Mouse (Mus musculus) granulocyte monocyte progenitor cell, adult 5-6 weeks (primary cell): ENCODE measurements around the gene Trim14. TPM values are rescaled to one million over a fixed set of nuclear protein-coding genes. Genes with fewer than 3 reads are reported as not detected.

Source experiments
- ATAC-seq: replicated peaks from 2 replicates; pipeline ENCODE4 v1.8.0; 2016; ENCODE audit warnings: mild to moderate bottlenecking, moderate TSS enrichment, inconsistent platforms; ENCODE audit not compliant: poor library complexity, severe bottlenecking
- total RNA-seq, 2 experiments: library from RNA; stranded (forward) in 1 of 2; stranded (reverse) in 1 of 2; fragments of 200-712, 200-1000 nt in 1 of 2; fragments of >200 nt in 1 of 2; fragmentation: Nextera tagmentation in 1 of 2; gene quantifications; 2 replicates each; pipeline ENCODE4 v1.2.3; 2014 to 2017

Gene Trim14
- total RNA-seq, 2 experiments from 2014 or later, result 16.3 to 21.1 TPM

DNA sequence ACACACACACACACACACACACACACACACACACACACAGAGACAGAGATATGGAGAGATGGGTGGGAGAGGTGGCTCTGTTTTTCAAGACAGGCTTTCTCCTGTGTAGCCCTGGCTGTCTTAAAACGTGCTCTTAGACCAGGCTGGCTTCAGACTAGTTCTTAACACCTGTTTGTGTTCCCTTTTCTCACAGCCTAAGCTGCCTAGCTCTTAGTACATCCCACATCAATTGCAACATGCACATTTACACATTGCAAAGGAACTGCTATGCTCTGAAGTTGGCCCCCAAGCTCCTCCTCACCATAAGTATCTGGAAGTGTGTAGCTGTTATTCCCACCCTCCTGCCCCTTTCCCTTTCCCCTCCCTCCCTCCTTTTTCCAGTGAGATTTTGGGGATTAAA, 88.5 kb downstream of the Trim14 start:
- ATAC-seq, result peak; percentile 41

DNA sequence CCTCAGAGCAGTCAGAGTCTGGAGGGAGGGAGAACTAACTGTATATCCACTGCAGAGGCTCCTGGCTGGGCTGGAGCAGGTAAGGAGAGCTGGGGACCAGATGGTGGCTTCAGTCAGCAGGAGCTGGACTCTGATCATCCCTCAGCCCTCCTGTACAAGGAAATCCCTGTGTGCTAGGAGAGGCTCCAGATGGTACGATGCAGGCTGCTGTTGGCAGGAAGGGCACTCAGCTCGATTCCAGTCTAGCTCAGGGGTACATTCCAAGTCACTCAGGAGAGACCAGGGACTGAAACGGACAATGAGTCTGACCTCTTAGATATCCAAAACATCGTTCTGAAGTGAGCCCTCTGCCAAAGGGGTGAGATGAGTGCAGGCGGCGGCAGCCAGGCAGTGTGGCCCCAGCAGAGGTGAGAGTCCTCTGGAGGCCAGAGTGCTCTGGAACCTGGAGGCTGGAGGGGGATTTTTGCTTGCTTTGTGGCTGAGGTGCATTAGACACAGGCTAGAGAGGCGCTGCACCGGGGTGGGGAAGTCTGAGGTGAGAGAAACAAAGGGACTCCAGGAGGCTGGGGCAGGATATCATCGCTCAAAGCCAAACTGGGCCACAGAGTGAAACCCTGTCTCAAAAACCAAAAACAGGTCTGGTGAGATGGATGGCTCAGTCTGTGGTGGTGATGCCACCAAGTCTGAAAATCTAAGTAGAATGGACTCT, 90.5 kb downstream of the Trim14 start:
- no peak for ATAC-seq

Other genes with a start within 250 kb of the Trim14 start
- gene Foxe1, start 192.5 kb downstream of the Trim14 start, total RNA-seq (2014; fragmentation: Nextera tagmentation), result not detected in 2 replicates
- gene Foxe1, start 192.5 kb downstream of the Trim14 start, total RNA-seq (2017), result 0.26 TPM in 1 of 2 replicates, not detected in the other
- gene Trmo, start 146.7 kb downstream of the Trim14 start, total RNA-seq (2014; fragmentation: Nextera tagmentation), result 11.1 and 13.3 TPM in 2 replicates
- 11.8 and 12.7 TPM in 2 replicates for gene Trmo, start 146.7 kb downstream of the Trim14 start, total RNA-seq (2017)
- 0.45 and 1.2 TPM in 2 replicates for gene Hemgn, start 122.6 kb downstream of the Trim14 start, total RNA-seq (2014; fragmentation: Nextera tagmentation)
- 2.2 and 3.0 TPM in 2 replicates for gene Hemgn, start 122.6 kb downstream of the Trim14 start, total RNA-seq (2017)
- gene Anp32b, start 85.2 kb downstream of the Trim14 start, total RNA-seq (2014; fragmentation: Nextera tagmentation), result 672 and 724 TPM in 2 replicates
- gene Anp32b, start 85.2 kb downstream of the Trim14 start, total RNA-seq (2017), result 142 and 159 TPM in 2 replicates
- 77.2 and 94.3 TPM in 2 replicates for gene Nans, start 46.9 kb downstream of the Trim14 start, total RNA-seq (2014; fragmentation: Nextera tagmentation)
- 86.2 and 97.0 TPM in 2 replicates for gene Nans, start 46.9 kb downstream of the Trim14 start, total RNA-seq (2017)
- gene Coro2a, start 66.1 kb upstream of the Trim14 start, total RNA-seq (2014; fragmentation: Nextera tagmentation), result 73.0 and 78.4 TPM in 2 replicates
- gene Coro2a, start 66.1 kb upstream of the Trim14 start, total RNA-seq (2017), result 22.0 and 28.4 TPM in 2 replicates
- 5.4 and 8.7 TPM in 2 replicates for gene Tbc1d2, start 114.1 kb upstream of the Trim14 start, total RNA-seq (2014; fragmentation: Nextera tagmentation)
- 4.4 and 6.8 TPM in 2 replicates for gene Tbc1d2, start 114.1 kb upstream of the Trim14 start, total RNA-seq (2017)